8 mouse cellular contexts compared by ENCODE assay signal in the genomic region with DNA sequence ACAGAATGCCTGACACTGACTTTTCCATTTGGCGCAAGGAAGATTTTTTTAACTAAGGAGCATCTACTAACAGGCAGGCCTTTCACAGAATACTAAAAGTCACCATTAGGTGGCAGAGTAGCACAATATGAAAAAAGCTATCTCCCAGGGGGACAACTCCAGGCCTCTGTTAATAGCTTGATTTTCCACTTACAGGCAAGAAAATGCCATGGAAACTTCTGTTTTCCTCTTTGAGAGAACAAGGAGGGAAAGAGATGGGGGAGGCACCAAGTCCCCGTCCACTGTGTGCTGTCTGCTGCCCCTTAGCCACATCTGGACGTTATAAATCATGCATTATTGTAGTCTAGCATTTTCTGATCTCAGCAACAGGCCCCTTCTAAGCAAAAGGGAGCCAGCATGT.
DNase-seq lines count a peak whose midpoint lies in the region; ATAC-seq lines count a peak whose summit lies in the region.

No protein-coding gene starts in this region.

- H3K4me2 ChIP-seq in hindbrain, embryonic 11.5 days (replicated peaks; ENCODE audit: low read depth, low read length) = no peak overlapping the region
- H3K4me2 ChIP-seq in midbrain, embryonic 14.5 days (ENCODE audit: low read length) = no peak overlapping the region

- peaks cover 16% of the 10 kb centered on the region; the same call in 1 of the 2 replicates for H3K4me1 ChIP-seq in hindbrain, embryonic 11.5 days (replicated peaks; ENCODE audit: control insufficient read depth, insufficient read depth, low read length)
- peaks cover 51% of the 10 kb centered on the region for H3K4me1 ChIP-seq in midbrain, embryonic 14.5 days (ENCODE audit: control insufficient read depth, insufficient read depth, low read length)

- H3K27me3 ChIP-seq in hindbrain, embryonic 11.5 days (ENCODE audit: control insufficient read depth, insufficient read depth, low read length) = no peaks in the 10 kb centered on the region
- H3K27me3 ChIP-seq in midbrain, embryonic 14.5 days (ENCODE audit: control insufficient read depth, insufficient read depth, low read length) = no peaks in the 10 kb centered on the region

- no peak overlapping the region for H3K9ac ChIP-seq in hindbrain, embryonic 11.5 days (ENCODE audit: low read depth, low read length)
- no peak overlapping the region for H3K9ac ChIP-seq in midbrain, embryonic 14.5 days (replicated peaks; ENCODE audit: low read length)

- WGBS in hindbrain, embryonic 11.5 days = 21% methylated on average over 3 of the region's 3 CpGs
- WGBS in midbrain, embryonic 14.5 days = 19% methylated on average over 3 of the region's 3 CpGs

- peak overlapping the region; percentile 42; the same call in 1 of the 2 replicates for H3K27ac ChIP-seq in hindbrain, embryonic 11.5 days (ENCODE audit: low read depth, low read length)
- peak overlapping the region; percentile 21; the same call in 1 of the 2 replicates for H3K27ac ChIP-seq in midbrain, embryonic 14.5 days (replicated peaks; ENCODE audit: low read depth, low read length)

- H3K9me3 ChIP-seq in hindbrain, embryonic 11.5 days (ENCODE audit: control insufficient read depth, low read length) = no peaks in the 10 kb centered on the region
- H3K9me3 ChIP-seq in midbrain, embryonic 14.5 days (ENCODE audit: control insufficient read depth, low read length) = no peaks in the 10 kb centered on the region

- DNase-seq in adrenal gland, postnatal 14 days = peak; percentile 42
- no peak for DNase-seq in adrenal gland, adult 8-10 months
- DNase-seq in A20 (ENCODE audit: low read depth, low spot score) = peak; percentile 3
- peak; percentile 93 for DNase-seq in embryo, embryonic 10.5 days (ENCODE audit: low spot score)
- DNase-seq in hindbrain, embryonic 11.5 days (ENCODE audit: low spot score) = peak; percentile 82
- DNase-seq in layer of hippocampus, adult 8-10 months (ENCODE audit: low spot score in 2 of 2) = peak; percentile 28 to 37
- DNase-seq in midbrain, embryonic 14.5 days = peak; percentile 94
- no peak for DNase-seq in spleen, postnatal 36 days (ENCODE audit: low spot score in 2 of 2)

- ATAC-seq in hindbrain, embryonic 11.5 days (ENCODE audit: low FRiP score) = no peak
- ATAC-seq in midbrain, embryonic 14.5 days (ENCODE audit: low FRiP score, low TSS enrichment) = no peak

- no peaks in the 10 kb centered on the region for H3K36me3 ChIP-seq in hindbrain, embryonic 11.5 days (ENCODE audit: control insufficient read depth, insufficient read depth, low read length)
- no peaks in the 10 kb centered on the region for H3K36me3 ChIP-seq in midbrain, embryonic 14.5 days (ENCODE audit: control insufficient read depth, insufficient read depth, low read length)

- no peak overlapping the region for H3K4me3 ChIP-seq in hindbrain, embryonic 11.5 days (ENCODE audit: low read depth, low read length)
- H3K4me3 ChIP-seq in midbrain, embryonic 14.5 days (replicated peaks; ENCODE audit: low read depth, low read length) = no peak overlapping the region

Comparison
In these comparisons a context has a peak if more than half of its experiments do, and no peak if none do; other contexts are left out.
1. DNase-seq: peak in adrenal gland, postnatal 14 days (single experiment), A20 (single experiment), embryo, embryonic 10.5 days (single experiment), hindbrain, embryonic 11.5 days (single experiment), layer of hippocampus, adult 8-10 months (2 of 2) and midbrain, embryonic 14.5 days (single experiment); none in adrenal gland, adult 8-10 months (single experiment) and spleen, postnatal 36 days (0 of 2).